Mouse (Mus musculus) layer of hippocampus, postnatal 14 days (tissue): ENCODE data around the gene Pacrg. TPM values are rescaled to one million over a fixed set of nuclear protein-coding genes. Genes with fewer than 3 reads are reported as not detected.

Experiments
- DNase-seq, 2 experiments: peaks; one replicate each; pipeline ENCODE4 v3.0.0; 2021 to 2022; ENCODE audit warnings: low spot score in 2 of 2, mixed read lengths in 1 of 2
- long read RNA-seq, 2 experiments: library from polyadenylated mRNA; stranded (forward); transcript quantifications; one replicate each; pipeline ENCODE4 v2.0.0; 2021
- total RNA-seq, 2 experiments: library from RNA; stranded (reverse); gene quantifications; 2 replicates each; pipeline ENCODE4 v1.2.3; 2021

The Pacrg gene
- 10 to 100 TPM; 19.4 to 20.8 TPM for total RNA-seq
- long read RNA-seq, experiment 1, transcript Pacrg-201 (5 exons, 1,475 nt), result major isoform, 6 of 11 reads
- long read RNA-seq, experiment 1, partial matches to known transcripts, result 0 of 11 reads
- long read RNA-seq, experiment 1, other reads (novel, unspliced or antisense), result 5 of 11 reads
- long read RNA-seq, experiment 2, transcript Pacrg-201 (5 exons, 1,475 nt), result major isoform, 9 of 19 reads
- long read RNA-seq, experiment 2, partial matches to known transcripts, result 1 of 19 reads
- long read RNA-seq, experiment 2, other reads (novel, unspliced or antisense), result 9 of 19 reads

DNA sequence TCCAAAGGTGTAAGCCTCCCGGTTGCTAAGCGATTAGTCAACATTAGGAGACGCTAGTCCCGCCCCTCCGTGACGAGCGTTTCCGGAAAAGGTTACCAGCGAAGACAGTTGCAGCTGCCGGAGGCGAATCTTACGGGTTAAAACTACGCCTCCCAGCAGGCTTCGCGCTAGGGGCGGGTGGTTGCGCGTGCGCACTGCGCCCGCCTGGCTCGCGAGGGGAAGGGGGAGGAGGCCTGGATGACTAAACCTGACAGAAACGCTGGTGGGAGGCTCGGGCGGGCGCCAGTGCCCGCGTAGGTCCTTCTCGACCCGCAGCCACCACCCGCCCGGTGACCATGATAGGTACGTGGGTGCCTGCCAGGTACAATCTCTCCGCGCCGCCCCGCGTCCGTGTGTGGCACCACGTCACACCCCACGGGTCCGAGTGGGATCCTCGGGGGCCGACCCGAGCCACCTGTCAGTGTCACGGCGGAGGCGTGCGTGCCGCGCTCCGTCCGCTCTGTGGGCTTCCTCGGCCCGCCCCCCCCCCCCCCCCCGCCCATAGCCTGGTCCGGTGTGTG lies at the start of gene Pacrg, which contains the start of gene Prkn:
Gene Pacrg (minus strand): TSS at position 164 of the 560 bp plus-strand sequence.
Gene Prkn (plus strand): TSS at position 237 of the 560 bp plus-strand sequence.
- peak; percentile 95 to 98 for DNase-seq

DNA sequence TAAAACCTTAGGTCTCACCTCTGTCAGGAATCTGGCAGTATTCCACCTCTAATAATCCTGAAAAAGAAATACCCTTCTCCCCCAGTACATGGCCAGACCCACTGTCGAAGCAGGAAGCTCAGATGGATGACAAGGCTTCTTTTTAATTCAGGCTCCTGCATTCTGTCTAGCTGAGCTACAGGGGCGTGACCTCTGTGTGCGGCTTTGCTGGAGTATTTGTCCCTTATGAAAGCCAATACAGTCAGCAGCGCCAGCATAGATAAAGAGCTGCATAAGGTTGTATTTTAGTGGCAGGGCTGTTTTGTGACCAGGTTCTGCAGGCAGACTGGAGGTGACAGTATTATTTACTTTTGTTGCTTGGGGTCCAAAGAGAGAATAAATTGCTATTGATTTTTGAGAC lies 47.8 kb upstream of the Pacrg start:
- no peak for DNase-seq

DNA sequence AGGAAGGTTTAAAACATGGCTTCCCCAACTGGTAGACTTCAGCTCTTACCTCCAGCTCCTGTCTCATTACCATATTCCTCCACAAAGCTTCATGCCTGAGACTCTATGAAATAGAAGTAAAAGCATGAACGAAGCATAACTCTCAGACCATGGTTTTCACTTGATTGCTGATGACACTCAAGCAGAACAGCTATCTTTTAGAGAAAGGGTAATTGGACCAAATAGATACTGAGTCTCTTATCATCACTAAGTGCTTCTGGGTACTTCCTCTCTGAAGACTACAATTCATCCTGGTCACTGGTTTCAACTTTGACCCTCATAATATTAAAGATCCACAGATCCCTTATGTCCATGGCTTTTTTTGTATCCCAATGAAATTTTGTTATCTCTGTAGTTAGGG lies 42.1 kb upstream of the Pacrg start:
- no peak for DNase-seq

DNA sequence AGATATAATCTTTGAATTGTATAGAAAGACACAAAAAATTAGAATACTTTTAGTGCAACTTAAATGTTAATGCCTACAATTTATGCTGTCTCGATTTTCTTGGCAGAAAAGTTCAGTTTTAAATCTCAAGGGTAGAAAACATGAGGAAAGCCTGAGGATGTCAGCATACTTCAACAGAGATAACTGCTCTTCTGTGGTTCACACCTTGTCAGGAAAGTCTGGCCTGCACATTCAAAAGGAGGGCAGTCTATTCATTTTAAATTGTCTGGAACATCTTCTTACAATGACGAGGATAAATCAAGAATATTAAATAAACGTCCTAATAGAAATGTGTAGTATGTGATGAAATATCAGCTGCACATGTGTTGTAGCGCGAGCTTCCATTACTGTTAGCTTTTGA lies 38.9 kb upstream of the Pacrg start:
- no peak for DNase-seq

DNA sequence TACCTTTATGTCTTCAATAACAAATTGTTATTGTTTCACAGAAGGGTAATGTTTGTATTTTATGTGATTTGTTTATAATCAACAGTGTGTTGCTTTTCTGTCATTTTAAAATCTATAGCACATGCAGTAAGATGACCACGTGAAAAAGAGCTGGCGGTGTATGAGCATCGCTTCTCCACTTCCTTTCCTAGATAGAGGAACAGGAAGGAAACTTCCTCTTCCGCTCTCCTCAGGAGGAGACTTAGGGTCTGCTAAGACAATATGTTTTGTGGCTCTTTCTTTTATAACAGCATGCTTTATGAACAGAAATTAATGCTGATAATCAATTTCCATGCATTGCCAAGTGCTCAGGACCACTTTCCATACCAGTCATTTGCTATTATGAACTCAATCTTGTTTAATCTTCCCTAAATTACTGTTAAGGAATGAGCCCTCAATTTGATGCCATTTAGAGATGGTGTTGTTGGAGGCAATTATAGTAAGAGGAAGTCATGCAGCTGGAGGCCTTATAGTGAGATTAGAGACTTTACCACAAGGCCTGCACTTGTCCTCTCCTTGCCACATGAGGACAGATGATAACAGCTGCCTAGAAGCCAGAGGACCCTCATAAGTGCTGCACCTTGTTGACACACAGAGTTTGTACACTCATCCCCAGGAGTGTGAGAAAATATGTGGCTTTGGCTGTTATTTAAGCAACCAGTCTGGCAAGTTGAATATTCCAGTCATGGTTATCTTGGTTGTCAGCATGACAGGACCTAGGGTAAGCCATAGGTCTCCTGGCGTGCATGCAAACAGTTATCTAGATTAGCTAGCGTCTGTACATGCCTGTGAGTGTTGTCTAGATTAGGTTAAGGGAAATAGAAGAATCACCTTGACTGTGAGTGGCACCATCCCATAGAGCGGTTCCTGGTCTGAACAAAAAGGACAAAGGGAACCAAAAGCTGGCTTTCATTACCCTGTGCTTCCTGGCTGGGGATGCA lies 34.4 kb upstream of the Pacrg start:
- no peak for DNase-seq

DNA sequence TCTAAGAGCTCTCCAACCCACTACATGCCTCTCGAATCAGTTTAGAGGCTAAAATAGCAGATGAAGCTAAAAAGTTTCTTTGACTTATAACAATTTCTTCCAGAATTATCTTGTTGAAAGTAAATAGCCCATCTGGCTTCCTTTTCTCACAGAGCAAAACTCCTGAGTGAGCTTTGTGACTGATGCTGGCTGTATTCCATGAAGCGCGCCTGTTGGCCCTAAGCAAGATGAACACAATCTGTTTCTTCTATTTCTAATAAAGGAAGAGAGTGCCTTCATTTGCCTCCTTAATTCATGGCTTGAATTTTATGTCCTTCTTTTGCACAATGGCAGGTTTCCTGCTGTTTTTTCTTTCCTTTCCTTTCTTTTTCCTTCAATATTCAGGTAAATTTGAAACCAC lies 14.1 kb upstream of the Pacrg start:
- DNase-seq, result peak in 1 of 2 experiments; percentile 36

DNA sequence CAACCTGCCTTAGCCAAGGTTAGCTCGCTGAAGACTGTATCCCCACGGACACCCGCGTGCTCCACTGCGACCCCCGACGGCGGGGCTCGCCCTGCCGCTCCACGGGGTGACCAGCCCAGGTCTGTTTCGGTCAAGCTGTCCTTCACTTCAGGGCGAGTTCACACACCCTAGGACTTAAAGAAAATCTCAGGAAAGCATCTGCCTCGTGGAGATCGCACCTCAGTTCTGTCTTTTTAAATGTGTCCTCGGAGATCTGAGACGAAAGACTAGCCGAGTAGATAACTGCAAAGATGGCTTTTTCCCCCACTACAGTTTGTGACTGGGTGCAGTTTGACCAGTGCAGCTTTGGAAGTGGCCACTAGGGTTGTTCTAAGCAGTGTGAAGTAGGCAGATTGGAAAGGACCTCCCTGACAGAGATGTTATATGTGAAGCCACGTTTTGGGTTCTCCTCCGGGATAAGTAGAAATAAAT lies 655 bp upstream of the Pacrg start:
- DNase-seq, result peak; percentile 53 to 58

DNA sequence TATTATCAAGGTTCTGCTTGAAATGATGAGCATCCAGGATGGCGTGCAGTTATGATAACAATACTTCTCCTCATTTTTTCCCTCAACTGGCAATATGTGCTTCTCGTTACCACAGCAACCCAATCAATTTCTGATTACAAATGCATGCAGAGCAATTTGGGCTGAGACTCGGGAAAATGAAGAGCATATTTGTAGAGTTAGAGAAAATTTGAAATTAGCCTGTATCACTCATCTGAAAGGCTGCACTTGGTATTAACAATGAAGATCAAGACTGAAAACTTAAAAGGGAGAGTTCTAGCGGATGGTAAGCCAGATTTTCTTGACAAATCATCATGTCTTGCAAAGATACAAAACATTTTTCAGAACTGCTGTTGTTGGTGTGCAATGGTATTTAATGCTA lies 21.1 kb downstream of the Pacrg start:
- DNase-seq, result peak in 1 of 2 experiments; percentile 72

DNA sequence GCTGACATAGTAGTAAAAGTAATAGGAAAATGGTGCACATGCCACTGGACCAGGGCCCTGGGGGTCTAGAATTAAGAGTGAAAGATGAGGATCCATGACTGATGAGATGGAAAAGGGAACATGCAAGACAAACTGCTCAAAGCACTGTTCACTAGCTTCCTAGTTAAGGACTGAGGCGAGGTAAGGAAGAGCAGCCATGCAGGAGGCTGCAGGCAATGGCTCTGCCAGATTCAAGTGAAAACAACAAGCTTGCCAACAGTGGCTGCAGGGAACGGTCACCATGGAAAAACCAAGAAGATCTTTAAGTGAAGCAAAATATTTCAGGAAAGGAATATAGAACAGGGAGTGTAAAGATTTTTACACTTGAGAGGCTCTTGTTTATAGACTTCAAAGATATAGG lies 31.5 kb downstream of the Pacrg start:
- no peak for DNase-seq

DNA sequence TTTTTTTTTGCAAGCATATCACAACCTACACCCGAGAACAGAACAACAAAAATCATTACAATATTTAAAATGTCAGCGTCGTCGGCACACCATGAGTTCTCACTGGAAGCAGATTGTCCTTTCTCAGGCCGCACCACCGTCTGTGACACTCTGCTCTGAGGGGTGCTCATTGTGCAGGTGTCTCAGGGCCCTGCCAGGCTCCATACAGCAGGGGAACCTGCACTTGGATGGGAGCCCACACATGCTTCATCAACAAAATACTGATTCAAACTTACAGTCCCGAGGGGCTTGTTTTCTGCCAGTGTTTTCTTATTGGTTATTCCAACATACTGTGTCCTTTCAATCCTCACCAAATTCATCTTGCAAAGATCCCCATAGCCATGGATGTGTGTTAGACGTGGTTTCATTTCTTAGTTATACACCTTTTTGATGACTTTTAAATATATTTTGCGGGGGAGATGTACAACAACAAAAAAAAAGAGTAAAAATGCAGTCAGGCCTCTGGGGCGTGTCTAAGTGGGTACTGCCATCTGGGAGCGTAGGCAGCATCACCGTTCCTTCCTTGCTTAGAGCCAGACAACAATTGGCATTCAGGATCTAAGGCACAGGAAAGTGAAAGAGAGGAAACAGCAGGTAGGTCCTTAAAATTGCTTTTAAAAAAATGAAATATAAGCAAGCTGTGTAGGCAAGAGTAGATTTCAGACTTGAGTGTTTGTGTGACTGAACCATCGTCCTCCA lies 32.7 kb downstream of the Pacrg start:
- no peak for DNase-seq

DNA sequence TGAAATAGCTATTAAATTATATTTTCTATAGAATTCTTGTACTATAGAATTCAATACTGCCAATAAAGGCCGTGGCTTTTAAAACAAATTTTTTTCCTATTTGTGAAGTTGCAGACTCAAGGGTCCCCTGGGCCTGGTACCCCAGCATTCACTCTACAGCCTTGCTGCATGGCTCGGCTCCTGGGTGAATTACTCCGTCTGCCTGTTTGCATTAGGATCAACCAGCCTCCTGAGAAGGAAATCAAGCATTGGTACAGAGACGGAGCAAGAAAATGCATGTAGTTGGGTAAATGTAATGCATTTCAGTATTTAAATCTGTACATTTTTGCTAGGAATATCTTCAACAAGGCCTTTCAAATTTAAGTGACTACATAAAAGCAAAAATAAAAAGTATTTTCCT lies 33.4 kb downstream of the Pacrg start:
- DNase-seq, result no peak

DNA sequence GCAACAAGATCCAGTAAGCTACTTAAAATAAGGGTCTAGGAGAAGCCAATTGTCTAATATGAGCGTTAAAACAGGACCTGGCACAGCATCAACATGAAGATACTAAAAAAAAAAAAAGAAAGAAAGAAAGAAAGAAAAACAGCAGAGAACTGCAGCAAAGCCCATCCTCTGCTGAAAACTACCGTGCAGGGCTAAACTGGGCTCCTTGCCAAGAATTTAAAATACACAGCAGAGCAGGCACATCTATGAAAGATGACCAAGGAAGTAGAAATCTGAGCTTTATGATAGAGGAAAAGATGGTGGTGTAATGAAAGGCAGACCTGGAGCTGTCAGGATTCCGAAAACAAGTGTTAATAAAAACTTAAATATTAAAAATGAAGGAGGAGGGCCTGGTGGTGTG lies 48.5 kb downstream of the Pacrg start:
- peak in 1 of 2 experiments; percentile 12 for DNase-seq

DNA sequence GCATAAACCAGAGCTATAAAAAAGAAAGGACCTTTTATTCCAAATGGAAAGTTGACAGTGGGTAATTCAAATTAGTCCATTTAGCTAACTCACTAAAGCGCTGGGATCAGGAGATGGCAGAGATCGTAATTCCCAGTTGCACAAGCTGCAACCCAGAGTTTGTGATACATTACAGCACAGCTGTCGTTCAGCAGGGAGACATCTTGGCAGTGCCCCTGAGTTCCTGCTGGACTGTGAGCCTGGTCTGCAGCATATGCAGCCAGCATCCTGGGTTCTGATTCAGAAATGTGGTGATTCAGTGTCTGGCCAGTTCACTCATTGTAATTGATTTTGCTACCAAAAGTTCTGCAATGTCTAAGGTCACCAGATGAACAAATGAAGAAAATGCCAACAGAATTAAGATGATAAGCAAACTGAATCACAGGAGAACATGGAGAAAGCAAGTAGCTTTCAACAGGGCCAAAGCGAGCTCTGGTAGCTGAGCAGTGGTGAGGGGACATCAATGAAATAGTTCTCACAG lies 55.6 kb downstream of the Pacrg start:
- DNase-seq, result no peak

DNA sequence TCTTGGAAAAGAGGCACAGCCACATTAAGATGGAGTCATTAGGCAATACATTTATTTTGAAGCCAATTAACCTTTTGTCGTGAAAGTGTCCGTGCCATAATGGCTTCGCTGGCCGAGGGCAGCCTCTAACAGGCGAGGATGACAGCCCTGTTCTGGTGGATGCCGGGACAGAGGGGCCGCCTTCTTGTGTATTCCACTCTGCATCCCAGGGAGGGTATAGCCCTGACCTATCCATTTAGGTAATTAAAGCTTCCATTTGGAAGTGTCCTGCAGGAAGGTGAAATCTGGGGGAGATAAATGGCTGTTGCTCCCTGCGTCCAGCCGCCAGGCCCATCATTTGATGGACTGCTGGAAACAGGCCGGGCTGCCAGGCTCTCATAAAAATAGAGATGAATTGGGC lies 63.6 kb downstream of the Pacrg start:
- no peak for DNase-seq

DNA sequence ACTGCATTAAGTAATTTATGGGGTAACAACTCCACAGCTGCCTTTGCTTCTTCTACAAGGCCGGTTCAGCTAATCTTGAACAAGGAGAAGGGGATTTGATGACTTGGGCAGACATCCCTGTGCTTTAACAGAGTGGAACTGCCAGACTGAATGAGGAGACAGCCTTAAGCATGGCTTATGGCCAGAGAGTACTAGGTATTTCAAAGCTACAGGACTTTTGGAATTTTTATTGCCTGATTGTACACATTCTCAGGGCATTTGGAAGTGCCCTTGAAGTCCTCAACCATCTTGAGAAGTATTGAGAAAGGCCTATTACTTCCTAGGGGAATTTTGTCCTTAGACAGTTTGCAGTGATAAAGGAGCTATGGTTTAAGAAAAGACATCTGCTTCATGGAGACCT lies 65.6 kb downstream of the Pacrg start:
- no peak for DNase-seq

DNA sequence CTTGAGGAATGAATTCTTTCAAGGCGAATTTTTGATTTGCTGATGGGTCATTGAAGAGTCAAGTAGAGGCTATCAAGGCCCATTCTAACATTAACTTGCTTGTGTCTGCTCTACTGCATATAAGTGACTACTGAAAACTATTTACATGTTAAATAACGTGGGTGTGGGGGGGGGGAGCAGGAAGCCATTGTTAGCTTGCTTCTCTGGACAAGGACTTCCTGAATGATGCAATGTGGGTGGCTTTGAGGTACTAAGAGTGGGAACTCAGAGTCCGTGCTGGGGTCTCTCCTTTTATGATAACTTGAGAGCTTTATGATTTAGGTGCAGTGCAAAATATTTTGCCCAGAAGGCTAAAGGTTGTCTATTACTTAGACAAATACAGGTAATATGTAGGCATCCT lies 67.9 kb downstream of the Pacrg start:
- no peak for DNase-seq

DNA sequence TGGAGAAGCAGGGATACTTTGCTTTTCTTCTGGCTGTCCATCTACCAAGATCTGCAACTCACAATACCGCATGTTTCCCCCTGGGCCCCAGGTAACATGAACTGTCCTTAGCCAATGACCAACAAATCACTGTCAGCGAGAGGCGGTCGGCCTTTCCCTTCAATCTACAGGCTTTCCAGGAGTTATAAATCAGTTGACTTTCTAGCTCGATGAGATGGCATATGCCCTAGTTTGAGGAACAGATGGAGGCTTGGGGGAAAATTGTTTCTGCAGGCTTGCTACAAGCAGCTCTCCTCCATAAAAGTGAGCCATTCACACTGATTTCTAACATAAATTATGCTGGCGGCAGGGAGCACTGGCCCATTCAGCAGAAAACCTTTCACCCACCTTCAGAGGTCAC lies 70.2 kb downstream of the Pacrg start:
- DNase-seq, result peak; percentile 47 to 78

DNA sequence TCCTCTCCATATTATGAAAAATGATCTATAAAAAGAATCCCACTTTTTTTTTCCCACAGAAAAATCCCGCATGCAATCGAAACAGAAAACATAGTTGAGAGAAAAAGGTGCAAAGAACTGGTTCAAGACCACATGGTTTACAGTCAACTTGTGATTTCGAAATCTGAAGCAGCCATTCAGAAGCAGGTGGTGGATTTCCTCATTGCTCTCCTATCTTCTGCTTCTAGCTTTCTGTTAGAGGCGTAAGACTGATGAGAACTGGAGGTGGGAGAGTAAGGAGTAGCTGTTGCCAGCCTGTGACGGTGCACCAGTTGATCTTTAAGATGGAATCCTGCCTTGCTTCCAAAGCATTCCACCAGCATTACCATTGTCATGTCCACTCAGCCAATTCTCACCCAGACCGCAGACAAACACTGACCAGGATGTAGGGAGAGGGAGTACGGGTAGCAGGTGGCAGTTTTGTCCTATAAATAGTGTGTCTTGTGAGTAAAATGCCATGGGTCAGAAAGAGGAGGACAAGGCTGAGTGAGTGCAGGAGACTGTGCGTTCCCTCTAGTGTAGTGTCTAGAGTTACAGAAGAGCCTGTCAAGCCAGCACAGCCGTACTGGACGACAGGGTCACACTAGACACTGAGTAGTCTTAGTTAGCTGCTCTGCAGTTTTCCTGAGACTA lies 73.2 kb downstream of the Pacrg start:
- DNase-seq, result no peak

DNA sequence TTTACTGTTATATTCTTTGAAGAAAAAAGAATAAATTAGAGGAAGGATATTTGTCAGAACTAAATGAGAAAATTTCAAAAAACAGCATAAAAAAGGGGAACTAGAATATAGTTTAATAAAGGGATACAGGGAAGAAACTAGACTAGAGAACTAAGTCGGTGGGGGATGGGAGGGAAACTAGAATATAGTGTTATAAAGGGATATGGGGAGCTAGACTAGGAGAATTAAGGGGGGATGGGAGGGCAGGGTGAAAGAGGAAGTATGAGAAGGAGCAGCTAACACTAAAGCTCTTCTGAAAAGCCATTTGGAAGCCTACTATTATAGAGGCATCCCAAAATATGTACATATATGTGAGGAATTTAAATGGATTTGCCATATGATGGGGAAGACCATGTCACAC lies 75.8 kb downstream of the Pacrg start:
- DNase-seq, result no peak

DNA sequence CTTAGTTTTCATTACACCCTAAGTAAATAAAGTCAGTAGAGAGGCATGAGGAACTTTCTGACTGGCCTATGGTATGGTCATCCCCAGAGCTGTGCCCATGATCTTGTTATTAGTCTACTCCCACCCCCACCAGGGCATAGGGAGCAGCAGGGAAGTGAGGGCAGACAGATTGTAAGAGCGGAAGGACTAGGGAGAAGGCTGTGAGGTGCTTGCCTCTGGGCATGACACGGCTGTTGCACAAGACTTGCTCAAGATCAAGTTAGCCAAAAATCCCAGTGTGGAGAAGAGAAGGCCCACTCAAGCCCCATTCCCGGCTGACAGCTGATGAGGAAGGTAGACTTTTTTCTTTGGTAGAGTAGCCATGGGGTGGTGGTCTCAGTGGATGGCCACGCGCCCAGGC lies 82.7 kb downstream of the Pacrg start:
- no peak for DNase-seq
